Mouse (Mus musculus) embryonic facial prominence, embryonic 14.5 days (tissue): ENCODE measurements around the gene Camkk2. TPM values are rescaled to one million over a fixed set of nuclear protein-coding genes. Genes with fewer than 3 reads are reported as not detected.
A peak's percentile ranks its signal among the peaks of the same experiment; 100 is the strongest.

Source experiments
- ATAC-seq: fragments of 200-750 bp; cut with Nextera tagmentation; 2 replicates; pipeline ENCODE4 v1.8.0; 2017; ENCODE audit warnings: low read depth, moderate number of reproducible peaks, moderate TSS enrichment
- DNase-seq: peaks from one replicate; pipeline ENCODE4 v3.0.0-alpha.2; 2015; ENCODE audit warnings: low spot score
- H3K27ac ChIP-seq: fragments of 300-500 bp; sonication (generic); replicated peaks from 2 replicates; pipeline ENCODE4 v1.5.1; 2014; ENCODE audit warnings: low read depth, mild to moderate bottlenecking, low read length, moderate library complexity
- H3K27me3 ChIP-seq: fragments of 300-500 bp; sonication (generic); replicated peaks from 2 replicates; pipeline ENCODE4 v1.6.1; 2014; ENCODE audit warnings: low read length; ENCODE audit not compliant: control insufficient read depth, insufficient read depth
- H3K36me3 ChIP-seq: fragments of 300-500 bp; sonication (generic); 2 replicates; pipeline ENCODE4 v1.6.1; 2014; ENCODE audit warnings: low read length, mixed read lengths; ENCODE audit not compliant: control insufficient read depth, insufficient read depth
- H3K4me1 ChIP-seq: fragments of 300-500 bp; sonication (generic); 2 replicates; pipeline ENCODE4 v1.6.1; 2014; ENCODE audit warnings: antibody characterized with exemption, low read length; ENCODE audit not compliant: control insufficient read depth, insufficient read depth
- H3K4me2 ChIP-seq: fragments of 300-500 bp; sonication (generic); 2 replicates; pipeline ENCODE4 v1.6.1; 2014; ENCODE audit warnings: low read depth, mild to moderate bottlenecking, low read length, moderate library complexity, mixed read lengths
- H3K4me3 ChIP-seq: fragments of 300-500 bp; sonication (generic); 2 replicates; pipeline ENCODE4 v1.5.1; 2014; ENCODE audit warnings: low read depth, mild to moderate bottlenecking, low read length
- H3K9ac ChIP-seq: fragments of 300-500 bp; sonication (generic); 2 replicates; pipeline ENCODE4 v1.6.1; 2014; ENCODE audit warnings: low read depth, mild to moderate bottlenecking, low read length, moderate library complexity, mixed read lengths
- H3K9me3 ChIP-seq: fragments of 300-500 bp; sonication (generic); 2 replicates; pipeline ENCODE4 v1.6.1; 2016; ENCODE audit warnings: low read length; ENCODE audit not compliant: control insufficient read depth
- WGBS: fragments of 180-500 bp; shearing (Covaris S2); extraction: QIAGEN DNeasy Blood & Tissue Kit; methylation state at CpG from one replicate; pipeline ENCODE4 v1.1.7; 2014; 5-methylcytosine and 5-hydroxymethylcytosine counted together
- microRNA-seq: library from miRNA; unstranded; fragments of <30 nt; microRNA quantifications from one replicate; pipeline ENCODE4, GENCODE M21; 2016; ENCODE audit warnings: borderline number of aligned reads
- polyA plus RNA-seq: library from polyadenylated mRNA; unstranded; fragments of >200 nt; fragmentation: Nextera tagmentation; extraction: Ambion mirVana; gene quantifications from 2 replicates; pipeline ENCODE4 v1.2.1, GENCODE M21; 2014

The Camkk2 gene
- polyA plus RNA-seq, 1 experiment from 2014 or later, result 27.7 TPM

- Histone ChIP-seq H3K4me2 (no peak overlapping the region), H3K9me3 (no peaks in the 10 kb centered on the region), H3K4me1 (no peaks in the 10 kb centered on the region), H3K27me3 (no peaks in the 10 kb centered on the region), H3K9ac (no peak overlapping the region), H3K27ac (no peak overlapping the region; the same call in 1 of the 2 replicates), H3K4me3 (no peak overlapping the region), H3K36me3 (no peaks in the 10 kb centered on the region)
- peak; percentile 81; the same call in 1 of the 2 replicates for ATAC-seq
- 33% methylated on average over 13 of the region's 13 CpGs for WGBS
- peak; percentile 49 for DNase-seq
Observed at GRCm38 (mm10) chr5:122693431-122694207, 85.6 kb downstream of the Camkk2 start.

DNA sequence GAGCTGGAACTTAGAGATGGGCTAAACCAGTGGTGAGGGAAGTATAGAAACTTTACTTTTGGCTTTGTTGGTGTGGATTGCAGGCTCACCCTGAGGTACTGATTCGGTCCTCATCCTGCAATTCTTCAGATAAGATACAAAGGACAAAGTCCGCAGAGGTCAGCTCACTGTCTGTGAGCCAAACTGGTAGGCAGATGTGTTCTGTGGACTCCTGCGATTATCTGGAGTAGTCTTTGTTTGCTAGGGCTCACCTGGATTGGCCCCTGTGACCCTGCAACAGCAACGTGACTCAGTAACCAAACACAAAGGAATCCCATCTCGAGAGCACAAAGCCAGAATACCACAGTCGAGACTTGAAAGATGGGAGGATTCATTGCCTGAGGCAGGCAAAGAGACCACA is 88.7 kb downstream of the Camkk2 start:
- H3K4me1 ChIP-seq, result no peaks in the 10 kb centered on the region
- no peak for ATAC-seq
- H3K9me3 ChIP-seq, result no peaks in the 10 kb centered on the region
- no peak overlapping the region for H3K4me3 ChIP-seq
- H3K27me3 ChIP-seq, result no peaks in the 10 kb centered on the region
- no peak overlapping the region for H3K27ac ChIP-seq
- DNase-seq, result no peak
- H3K9ac ChIP-seq, result no peak overlapping the region
- H3K4me2 ChIP-seq, result no peak overlapping the region
- 46% methylated on average over 6 of the region's 6 CpGs for WGBS
- no peaks in the 10 kb centered on the region for H3K36me3 ChIP-seq

DNA sequence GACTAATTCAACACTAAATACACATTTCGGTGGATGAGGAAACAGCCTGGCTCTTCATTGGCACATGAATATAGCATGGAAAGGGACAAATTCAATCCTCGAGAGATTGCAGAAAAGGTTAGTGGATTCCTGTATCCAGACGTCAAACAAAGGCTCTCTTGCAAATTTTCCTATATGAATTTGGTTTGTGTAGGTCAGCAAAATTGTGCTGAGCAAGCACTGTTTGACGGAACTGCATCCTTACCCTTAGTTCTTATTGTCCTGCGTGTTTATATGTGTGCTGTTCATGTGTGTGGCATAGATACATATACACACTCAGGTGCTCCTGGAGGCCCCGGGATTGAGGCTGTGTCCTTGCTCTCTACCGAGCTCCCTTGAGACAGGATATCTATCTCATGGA is 90.1 kb downstream of the Camkk2 start:
- ATAC-seq, result no peak
- Histone ChIP-seq H3K36me3 (no peaks in the 10 kb centered on the region), H3K27ac (no peak overlapping the region), H3K9ac (no peak overlapping the region), H3K4me3 (no peak overlapping the region), H3K27me3 (no peaks in the 10 kb centered on the region), H3K4me1 (no peaks in the 10 kb centered on the region), H3K9me3 (no peaks in the 10 kb centered on the region), H3K4me2 (no peak overlapping the region)
- WGBS, result 85% methylated on average over 7 of the region's 7 CpGs
- DNase-seq, result no peak

DNA sequence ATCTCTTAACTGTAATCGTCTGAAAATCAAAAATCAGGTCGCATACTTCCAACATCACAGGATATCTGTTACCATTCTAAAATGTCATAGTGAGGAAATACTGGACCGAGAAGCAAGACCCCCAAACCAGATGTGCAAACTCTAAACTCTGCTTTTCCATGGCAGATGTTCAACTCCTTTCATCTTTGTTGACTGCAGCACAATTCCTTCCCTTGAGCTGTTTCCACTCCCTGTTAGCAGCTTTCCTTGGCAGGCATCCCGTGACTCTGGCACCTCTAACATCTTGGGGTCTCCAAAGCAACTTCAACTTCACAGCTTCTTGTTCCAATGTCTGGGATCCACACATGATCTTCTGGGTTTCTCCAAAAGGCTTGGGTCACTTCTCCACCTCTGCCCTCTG is 91.8 kb downstream of the Camkk2 start:
- WGBS, result 51% methylated on average over 4 of the region's 4 CpGs
- H3K27me3 ChIP-seq, result no peaks in the 10 kb centered on the region
- no peaks in the 10 kb centered on the region for H3K4me1 ChIP-seq
- no peak for ATAC-seq
- no peak overlapping the region for H3K4me3 ChIP-seq
- H3K4me2 ChIP-seq, result no peak overlapping the region
- H3K9ac ChIP-seq, result no peak overlapping the region
- no peaks in the 10 kb centered on the region for H3K36me3 ChIP-seq
- no peaks in the 10 kb centered on the region for H3K9me3 ChIP-seq
- DNase-seq, result peak; percentile 71
- H3K27ac ChIP-seq, result no peak overlapping the region

DNA sequence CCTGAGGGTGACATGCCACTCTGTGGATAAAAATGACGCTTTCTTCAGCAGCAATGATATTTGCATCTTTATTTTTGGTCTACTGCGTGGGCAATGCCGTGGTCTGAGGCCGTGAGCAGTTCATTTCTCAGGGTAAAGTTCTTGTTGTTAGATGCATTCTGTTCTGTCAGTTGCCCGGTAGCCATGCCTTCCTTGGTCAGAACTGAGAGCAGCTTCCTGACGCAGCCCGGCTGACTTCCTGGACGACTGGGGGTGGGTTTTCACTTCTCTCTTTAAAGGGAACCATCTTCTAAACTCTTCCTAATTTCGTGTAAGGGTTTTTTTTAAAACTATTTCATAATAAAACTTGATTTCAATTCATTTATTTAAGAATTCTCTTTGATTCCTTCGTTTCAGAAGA is 95.3 kb downstream of the Camkk2 start:
- 76% methylated on average over 10 of the region's 10 CpGs for whole genome bisulfite sequencing

GRCm38 (mm10) chr5:122681276-122681675 is 97.9 kb downstream of the Camkk2 start:
- H3K4me1 ChIP-seq, result no peaks in the 10 kb centered on the region
- WGBS, result 72% methylated on average over 12 of the region's 12 CpGs
- no peak for ATAC-seq
- H3K4me2 ChIP-seq, result no peak overlapping the region
- no peaks in the 10 kb centered on the region for H3K36me3 ChIP-seq
- H3K9ac ChIP-seq, result no peak overlapping the region
- H3K9me3 ChIP-seq, result no peaks in the 10 kb centered on the region
- DNase-seq, result no peak
- H3K4me3 ChIP-seq, result no peak overlapping the region
- H3K27ac ChIP-seq, result no peak overlapping the region
- no peaks in the 10 kb centered on the region for H3K27me3 ChIP-seq

More for the DNA sequence above, 95.3 kb downstream of the Camkk2 start:
- no peaks in the 10 kb centered on the region for H3K36me3 ChIP-seq
- ATAC-seq, result no peak
- H3K4me1 ChIP-seq, result no peaks in the 10 kb centered on the region
- H3K4me3 ChIP-seq, result no peak overlapping the region
- no peak overlapping the region for H3K4me2 ChIP-seq
- DNase-seq, result no peak
- no peaks in the 10 kb centered on the region for H3K27me3 ChIP-seq
- H3K9me3 ChIP-seq, result no peaks in the 10 kb centered on the region
- no peak overlapping the region for H3K9ac ChIP-seq
- H3K27ac ChIP-seq, result no peak overlapping the region

Small RNA genes lying within 50 kb of the gene (microRNA-seq; reads per million reads assigned to microRNA genes)
- not detected for gene Mir8115

Other genes with a start within 250 kb of the Camkk2 start
- gene Ift81, start 164.9 kb downstream of the Camkk2 start, polyA plus RNA-seq, result 36.7 and 38.7 TPM in 2 replicates
- gene P2rx7, start 135.5 kb downstream of the Camkk2 start, polyA plus RNA-seq, result 2.1 and 2.3 TPM in 2 replicates
- gene P2rx4, start 71.9 kb downstream of the Camkk2 start, polyA plus RNA-seq, result 20.1 and 22.2 TPM in 2 replicates
- 367 and 424 TPM in 2 replicates for gene Anapc5, start 41.9 kb upstream of the Camkk2 start, polyA plus RNA-seq
- 32.8 and 37.1 TPM in 2 replicates for gene Rnf34, start 70.6 kb upstream of the Camkk2 start, polyA plus RNA-seq
- 30.1 and 31.0 TPM in 2 replicates for gene Kdm2b, start 210.4 kb upstream of the Camkk2 start, polyA plus RNA-seq
- gene Orai1, start 235.7 kb upstream of the Camkk2 start, polyA plus RNA-seq, result 19.5 and 20.8 TPM in 2 replicates